Mouse (Mus musculus): ENCODE results near the gene Olfr814.
"Not testable (repeated sequence)": the region's sequence is repeated elsewhere in the genome, so short reads cannot be mapped to it uniquely, and the experiment has no call there.

DNA sequence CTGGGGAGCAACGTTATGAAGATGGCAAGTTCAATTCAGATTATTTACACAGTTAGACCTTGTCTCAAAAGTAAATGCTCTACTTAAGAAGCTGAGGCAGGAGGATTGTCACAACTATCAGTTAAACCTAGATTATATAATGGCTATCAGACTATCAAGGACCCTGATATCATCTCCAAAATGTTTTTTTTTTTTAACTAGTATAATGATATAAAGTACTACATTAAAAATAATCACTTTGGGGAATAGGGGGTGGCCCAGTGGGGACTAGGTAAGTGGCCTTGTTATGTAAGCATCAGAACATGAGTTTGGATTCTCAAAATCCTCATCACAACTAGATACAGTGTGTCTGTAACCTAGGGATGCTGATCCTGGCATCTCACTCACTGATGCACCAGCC is at the start of gene Olfr814:
- not testable (repeated sequence) for TF ChIP-seq POLR2A (IDR thresholded peaks at IDR 0.05; ENCODE audit: insufficient read length, low read depth); MYOG (IDR thresholded peaks at IDR 0.05; ENCODE audit: control insufficient read depth in 1 of 3, insufficient read depth in 1 of 3, insufficient read length in 2 of 3, low read depth in 2 of 3); E2F4 (IDR thresholded peaks at IDR 0.05; ENCODE audit: insufficient read depth); MYOD1 (IDR thresholded peaks at IDR 0.05; ENCODE audit: control insufficient read depth in 1 of 3, insufficient read length in 2 of 3, low read depth in 2 of 3); MAX (IDR thresholded peaks at IDR 0.05; ENCODE audit: low read depth); POLR2AphosphoS2 (IDR thresholded peaks at IDR 0.05; ENCODE audit: insufficient read length, low read depth)
